Mouse (Mus musculus) midbrain, embryonic 15.5 days (tissue): ENCODE results near the gene Ankdd1a. TPM values are rescaled to one million over a fixed set of nuclear protein-coding genes. Genes with fewer than 3 reads are reported as not detected.

ENCODE experiments used
- ATAC-seq: fragments of 200-750 bp; cut with Nextera tagmentation; replicated peaks from 2 replicates; pipeline ENCODE4 v1.8.0; 2017; ENCODE audit warnings: moderate TSS enrichment
- H3K27ac ChIP-seq: fragments of 300-500 bp; sonication (generic); 2 replicates; pipeline ENCODE4 v1.5.1; 2015; ENCODE audit warnings: mild to moderate bottlenecking, inconsistent platforms
- H3K27me3 ChIP-seq: fragments of 300-500 bp; sonication (generic); replicated peaks from 2 replicates; pipeline ENCODE4 v1.6.1; 2015; ENCODE audit warnings: inconsistent platforms
- H3K36me3 ChIP-seq: fragments of 300-500 bp; sonication (generic); replicated peaks from 2 replicates; pipeline ENCODE4 v1.6.1; 2015; ENCODE audit warnings: inconsistent platforms
- H3K4me1 ChIP-seq: fragments of 300-500 bp; sonication (generic); 2 replicates; pipeline ENCODE4 v1.6.1; 2015; ENCODE audit warnings: inconsistent platforms
- H3K4me2 ChIP-seq: fragments of 300-500 bp; sonication (generic); 2 replicates; pipeline ENCODE4 v1.6.1; 2015; ENCODE audit warnings: inconsistent platforms, mild to moderate bottlenecking, moderate library complexity
- H3K4me3 ChIP-seq: fragments of 300-500 bp; sonication (generic); 2 replicates; pipeline ENCODE4 v1.5.1; 2015; ENCODE audit warnings: mild to moderate bottlenecking, inconsistent platforms
- H3K9ac ChIP-seq: fragments of 300-500 bp; sonication (generic); 2 replicates; pipeline ENCODE4 v1.6.1; 2015; ENCODE audit warnings: mild to moderate bottlenecking, inconsistent platforms
- H3K9me3 ChIP-seq: fragments of 300-500 bp; sonication (generic); 2 replicates; pipeline ENCODE4 v1.6.1; 2016; ENCODE audit warnings: inconsistent platforms
- WGBS: fragments of 180-500 bp; shearing (Covaris S2); methylation state at CpG from one replicate; pipeline ENCODE4 v1.1.7; 2015; ENCODE audit warnings: mixed read lengths; 5-methylcytosine and 5-hydroxymethylcytosine counted together
- polyA plus RNA-seq: library from polyadenylated mRNA; unstranded; fragments of >200 nt; fragmentation: Nextera tagmentation; extraction: Ambion mirVana; gene quantifications from 2 replicates; pipeline ENCODE4 v1.2.1, GENCODE M21; 2015

The Ankdd1a gene
- 1.0 and 1.7 TPM in 2 replicates for polyA plus RNA-seq

DNA sequence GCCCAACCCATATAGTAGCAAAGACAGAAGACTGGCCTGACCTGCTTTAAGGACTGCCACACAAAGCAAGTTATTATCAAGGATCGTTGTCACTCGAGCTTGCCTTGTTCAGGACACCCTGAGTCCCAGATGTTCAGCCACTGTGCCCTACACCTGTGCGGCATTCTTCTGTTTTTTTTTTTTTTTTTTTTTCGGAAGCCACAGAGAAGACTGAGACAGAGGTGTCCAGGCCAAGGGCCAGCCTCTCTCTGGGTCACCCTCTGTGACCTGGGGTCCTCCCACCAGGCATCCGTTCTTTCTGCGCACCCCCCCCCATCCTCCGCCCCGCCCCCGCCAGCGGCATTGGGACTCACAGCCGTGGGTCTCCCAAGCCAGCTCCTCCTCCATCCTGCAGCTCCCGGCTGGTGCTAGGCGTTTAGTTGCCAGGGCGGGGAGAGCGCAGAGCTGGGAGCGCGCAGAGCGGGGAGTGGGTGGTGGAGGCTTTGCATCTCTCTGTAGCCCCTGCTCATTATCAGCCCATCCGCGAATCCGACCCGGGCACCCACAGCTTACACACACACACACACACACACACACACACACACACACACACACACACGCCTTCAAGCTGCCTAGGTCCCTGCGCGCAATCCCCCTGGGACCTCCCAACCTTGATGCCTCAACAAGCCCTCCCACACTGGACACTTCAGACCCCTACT lies at the start of gene Ankdd1a:
Ankdd1a (minus strand) TSS at position 387 of the 698 bp plus-strand sequence.
- 5% methylated on average over 25 of the region's 25 CpGs for WGBS
- Histone ChIP-seq H3K27ac (peak within 1 kb of the TSS; percentile 66), H3K4me2 (peak within 1 kb of the TSS; percentile 70), H3K4me1 (peaks cover 16% of the 10 kb centered on the region; the same call in 1 of the 2 replicates), H3K9me3 (no peaks in the 10 kb centered on the region), H3K4me3 (peak within 1 kb of the TSS; percentile 39), H3K9ac (peak within 1 kb of the TSS; percentile 47), H3K27me3 (no peaks in the 10 kb centered on the region), H3K36me3 (no peaks in the 10 kb centered on the region)
- peak; percentile 87 for ATAC-seq

DNA sequence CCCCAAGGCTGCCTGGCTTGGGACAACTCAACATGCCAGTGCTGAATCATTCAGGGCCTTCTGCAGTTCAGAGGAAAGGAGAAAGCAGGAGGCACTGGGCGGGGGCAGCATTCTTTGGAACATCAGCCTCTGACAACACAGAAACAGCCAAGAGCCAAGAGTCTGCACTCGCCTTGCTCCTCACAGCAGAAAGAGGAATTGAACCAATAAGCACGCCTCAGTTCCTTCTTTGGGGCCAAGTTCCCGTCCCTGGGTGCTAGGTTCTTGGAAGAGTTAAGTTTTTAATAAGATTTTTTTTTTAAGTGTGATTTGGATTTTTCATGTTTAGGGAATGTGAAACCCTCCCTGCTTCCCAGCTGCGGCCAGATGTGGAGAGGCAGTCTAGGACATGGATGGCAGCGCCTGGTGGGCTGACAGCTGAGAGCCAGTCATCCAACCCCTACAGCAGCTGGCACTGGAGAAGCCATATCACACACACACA lies 49.5 kb upstream of the Ankdd1a start:
- Histone ChIP-seq H3K4me1 (no peaks in the 10 kb centered on the region), H3K4me3 (no peak overlapping the region), H3K27ac (no peak overlapping the region), H3K9me3 (no peaks in the 10 kb centered on the region), H3K27me3 (no peaks in the 10 kb centered on the region), H3K36me3 (no peaks in the 10 kb centered on the region), H3K4me2 (no peak overlapping the region), H3K9ac (no peak overlapping the region)
- no peak for ATAC-seq
- WGBS, result 88% methylated on average over 6 of the region's 6 CpGs

- ATAC-seq, result no peak
- Histone ChIP-seq H3K4me3 (no peak overlapping the region), H3K4me2 (no peak overlapping the region), H3K4me1 (no peaks in the 10 kb centered on the region), H3K27me3 (no peaks in the 10 kb centered on the region), H3K9me3 (no peaks in the 10 kb centered on the region), H3K27ac (no peak overlapping the region), H3K9ac (no peak overlapping the region), H3K36me3 (no peaks in the 10 kb centered on the region)
- 92% methylated on average over 6 of the region's 6 CpGs for WGBS
These were observed 48.8 kb upstream of the Ankdd1a start for GRCm38 (mm10) chr9:65568787-65569186.

GRCm38 (mm10) chr9:65564698-65565097 lies 44.7 kb upstream of the Ankdd1a start:
- Histone ChIP-seq H3K9me3 (no peaks in the 10 kb centered on the region), H3K27ac (no peak overlapping the region), H3K4me2 (no peak overlapping the region), H3K36me3 (no peaks in the 10 kb centered on the region), H3K9ac (no peak overlapping the region), H3K27me3 (no peaks in the 10 kb centered on the region), H3K4me3 (no peak overlapping the region), H3K4me1 (no peaks in the 10 kb centered on the region; the same call in 1 of the 2 replicates)
- 99% methylated on average over 2 of the region's 2 CpGs for WGBS
- no peak for ATAC-seq

GRCm38 (mm10) chr9:65563073-65563472 lies 43.1 kb upstream of the Ankdd1a start:
- H3K9me3 ChIP-seq, result no peaks in the 10 kb centered on the region
- no peaks in the 10 kb centered on the region for H3K36me3 ChIP-seq
- H3K4me2 ChIP-seq, result no peak overlapping the region
- ATAC-seq, result no peak
- WGBS, result 93% methylated on average over 5 of the region's 5 CpGs
- H3K4me1 ChIP-seq, result no peaks in the 10 kb centered on the region; the same call in 1 of the 2 replicates
- no peaks in the 10 kb centered on the region for H3K27me3 ChIP-seq
- H3K27ac ChIP-seq, result no peak overlapping the region
- no peak overlapping the region for H3K4me3 ChIP-seq
- no peak overlapping the region for H3K9ac ChIP-seq

DNA sequence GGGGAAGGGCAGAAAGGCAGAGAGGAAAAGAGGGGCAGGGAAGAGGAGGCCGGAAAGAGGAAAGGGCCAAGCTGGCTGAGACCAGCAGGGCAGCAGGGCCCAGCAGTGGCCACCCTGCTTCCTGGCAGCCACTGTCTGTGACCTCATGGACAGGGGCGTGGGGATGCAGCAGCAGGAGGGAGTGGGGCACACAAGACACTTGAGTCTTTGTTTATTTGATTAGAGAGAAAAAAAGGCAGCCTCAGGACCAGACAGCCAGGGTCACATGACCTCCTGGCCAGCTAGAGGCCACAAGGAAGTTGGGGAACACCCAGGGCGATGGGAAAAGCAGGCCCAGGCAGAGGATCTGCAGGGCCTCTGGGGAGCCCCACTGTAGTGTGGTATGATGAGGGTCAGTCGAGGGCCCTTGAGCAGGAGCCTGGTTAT lies 42.1 kb upstream of the Ankdd1a start:
- Histone ChIP-seq H3K4me1 (no peaks in the 10 kb centered on the region; the same call in 1 of the 2 replicates), H3K36me3 (no peaks in the 10 kb centered on the region), H3K27me3 (no peaks in the 10 kb centered on the region), H3K9me3 (no peaks in the 10 kb centered on the region), H3K9ac (no peak overlapping the region), H3K4me3 (no peak overlapping the region), H3K27ac (no peak overlapping the region), H3K4me2 (no peak overlapping the region)
- ATAC-seq, result no peak
- WGBS, result 34% methylated on average over 4 of the region's 4 CpGs

- WGBS, result 85% methylated on average over 4 of the region's 4 CpGs
- Histone ChIP-seq H3K9ac (no peak overlapping the region), H3K4me3 (no peak overlapping the region), H3K9me3 (no peaks in the 10 kb centered on the region), H3K27me3 (no peaks in the 10 kb centered on the region), H3K27ac (no peak overlapping the region), H3K4me2 (no peak overlapping the region), H3K4me1 (no peaks in the 10 kb centered on the region; the same call in 1 of the 2 replicates), H3K36me3 (no peaks in the 10 kb centered on the region)
- ATAC-seq, result no peak
These were observed 41.0 kb upstream of the Ankdd1a start for GRCm38 (mm10) chr9:65561016-65561415.

DNA sequence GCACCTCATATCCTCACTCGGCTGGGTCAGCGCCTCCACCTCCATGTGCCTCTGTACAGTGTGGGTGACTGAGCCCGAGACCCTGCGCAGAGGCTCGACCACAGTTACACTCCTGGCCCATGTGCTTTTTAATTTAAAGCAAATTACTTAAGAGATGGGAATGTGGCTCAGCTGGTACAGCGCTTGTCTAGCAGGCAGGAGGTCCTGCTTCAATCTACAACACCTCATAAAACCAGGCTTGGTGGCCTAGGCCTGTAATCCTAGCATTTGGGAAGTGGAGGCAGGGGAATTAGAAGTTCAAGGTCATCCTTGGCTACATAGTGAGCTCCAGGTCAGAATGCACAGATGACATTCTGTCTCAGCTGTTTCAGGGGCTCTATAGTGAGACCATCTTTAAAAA lies 38.8 kb upstream of the Ankdd1a start:
- Histone ChIP-seq H3K4me2 (no peak overlapping the region), H3K4me3 (no peak overlapping the region), H3K27me3 (no peaks in the 10 kb centered on the region), H3K9me3 (no peaks in the 10 kb centered on the region), H3K36me3 (no peaks in the 10 kb centered on the region), H3K27ac (no peak overlapping the region), H3K4me1 (peaks cover 3% of the 10 kb centered on the region; the same call in 1 of the 2 replicates), H3K9ac (no peak overlapping the region)
- no peak for ATAC-seq
- 94% methylated on average over 6 of the region's 6 CpGs for WGBS

DNA sequence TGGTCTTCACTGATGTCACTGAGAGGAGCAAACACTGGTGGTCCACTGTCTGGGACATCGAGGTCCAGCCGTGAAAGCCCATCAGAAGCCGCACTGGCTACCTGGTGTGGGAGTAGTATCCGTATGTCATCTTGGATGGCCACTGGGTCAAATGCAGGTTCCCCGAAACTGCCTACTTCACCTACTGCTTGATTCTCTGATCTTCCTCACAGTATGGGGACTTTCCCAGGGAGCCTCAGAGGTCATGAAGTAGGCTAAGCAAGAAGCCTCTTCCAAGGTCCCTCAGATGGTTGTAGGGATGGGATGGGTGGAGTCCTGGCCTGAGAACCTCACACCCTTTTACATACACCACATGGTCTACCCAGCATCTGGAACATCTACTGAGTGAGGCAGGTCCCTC lies 37.0 kb upstream of the Ankdd1a start:
- H3K36me3 ChIP-seq, result no peaks in the 10 kb centered on the region
- ATAC-seq, result no peak
- no peaks in the 10 kb centered on the region for H3K27me3 ChIP-seq
- WGBS, result 95% methylated on average over 5 of the region's 5 CpGs
- H3K4me2 ChIP-seq, result no peak overlapping the region
- H3K27ac ChIP-seq, result no peak overlapping the region
- H3K9me3 ChIP-seq, result no peaks in the 10 kb centered on the region
- H3K4me1 ChIP-seq, result peaks cover 3% of the 10 kb centered on the region; the same call in 1 of the 2 replicates
- H3K4me3 ChIP-seq, result no peak overlapping the region
- H3K9ac ChIP-seq, result no peak overlapping the region

DNA sequence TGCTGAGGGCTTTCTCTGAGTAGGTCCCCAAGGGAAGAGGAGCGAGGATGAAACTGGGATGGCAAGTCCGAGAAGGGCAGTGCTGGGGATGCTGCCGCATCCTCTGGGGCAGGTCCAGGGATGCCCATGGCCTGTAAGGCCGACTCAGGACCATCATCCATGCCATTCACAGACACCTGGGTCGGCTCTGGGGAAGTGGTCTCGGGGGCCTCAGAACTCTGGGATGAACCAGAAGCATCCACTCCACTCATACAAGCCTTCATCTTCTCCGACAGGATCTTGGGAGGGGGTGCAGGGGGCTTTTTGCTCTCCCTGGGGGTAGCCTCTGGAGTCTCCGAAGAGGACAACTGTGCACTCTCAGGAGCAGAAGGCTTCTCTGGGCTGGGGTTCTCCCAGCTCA lies 36.4 kb upstream of the Ankdd1a start:
- Histone ChIP-seq H3K27ac (no peak overlapping the region), H3K4me1 (peaks cover 3% of the 10 kb centered on the region; the same call in 1 of the 2 replicates), H3K9ac (no peak overlapping the region), H3K9me3 (no peaks in the 10 kb centered on the region), H3K4me3 (no peak overlapping the region), H3K27me3 (no peaks in the 10 kb centered on the region), H3K36me3 (no peaks in the 10 kb centered on the region), H3K4me2 (no peak overlapping the region)
- ATAC-seq, result no peak
- whole genome bisulfite sequencing, result 98% methylated on average over 8 of the region's 8 CpGs

- whole genome bisulfite sequencing, result 84% methylated on average over 4 of the region's 4 CpGs
- no peak for ATAC-seq
- H3K9ac ChIP-seq, result no peak overlapping the region
- H3K4me2 ChIP-seq, result no peak overlapping the region
- no peaks in the 10 kb centered on the region for H3K9me3 ChIP-seq
- H3K36me3 ChIP-seq, result no peaks in the 10 kb centered on the region
- H3K27ac ChIP-seq, result no peak overlapping the region
- no peak overlapping the region for H3K4me3 ChIP-seq
- no peaks in the 10 kb centered on the region for H3K27me3 ChIP-seq
- H3K4me1 ChIP-seq, result peaks cover 3% of the 10 kb centered on the region; the same call in 1 of the 2 replicates
These were observed 35.6 kb upstream of the Ankdd1a start for GRCm38 (mm10) chr9:65555621-65556020.

DNA sequence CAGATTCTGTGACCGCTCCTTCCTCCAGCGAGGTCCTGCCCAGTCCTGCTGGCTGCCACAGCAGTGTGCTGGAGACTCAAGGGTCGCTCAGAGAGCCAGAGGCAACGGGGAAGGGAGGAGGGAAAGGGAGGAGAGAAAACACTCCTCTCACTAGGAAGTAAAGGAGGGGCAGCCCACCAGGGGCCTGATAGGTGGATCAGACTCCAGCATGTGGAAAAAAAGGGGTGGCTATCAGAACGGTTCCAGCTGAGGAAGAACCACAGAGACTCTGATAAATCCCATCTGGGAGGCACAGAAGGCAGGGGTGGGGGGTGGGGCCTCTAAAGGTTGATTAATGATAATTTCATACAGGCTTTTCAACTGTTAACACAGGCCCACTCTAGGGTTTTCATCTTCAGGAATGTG lies 35.0 kb upstream of the Ankdd1a start:
- no peaks in the 10 kb centered on the region for H3K36me3 ChIP-seq
- H3K27ac ChIP-seq, result no peak overlapping the region
- H3K27me3 ChIP-seq, result no peaks in the 10 kb centered on the region
- WGBS, result 14% methylated on average over 5 of the region's 5 CpGs
- no peak overlapping the region for H3K4me3 ChIP-seq
- ATAC-seq, result no peak
- H3K9ac ChIP-seq, result no peak overlapping the region
- H3K9me3 ChIP-seq, result no peaks in the 10 kb centered on the region
- no peak overlapping the region for H3K4me2 ChIP-seq
- peaks cover 3% of the 10 kb centered on the region; the same call in 1 of the 2 replicates for H3K4me1 ChIP-seq

GRCm38 (mm10) chr9:65552711-65553110 lies 32.7 kb upstream of the Ankdd1a start:
- Histone ChIP-seq H3K4me3 (no peak overlapping the region), H3K27ac (no peak overlapping the region), H3K4me2 (no peak overlapping the region), H3K4me1 (peaks cover 3% of the 10 kb centered on the region; the same call in 1 of the 2 replicates), H3K9me3 (no peaks in the 10 kb centered on the region), H3K9ac (no peak overlapping the region), H3K27me3 (no peaks in the 10 kb centered on the region), H3K36me3 (no peaks in the 10 kb centered on the region)
- ATAC-seq, result no peak
- 95% methylated on average over 2 of the region's 2 CpGs for WGBS
